Mouse (Mus musculus) ES-E14 (cell line): ENCODE data around the gene Shld1. TPM values are rescaled to one million over a fixed set of nuclear protein-coding genes. Genes with fewer than 3 reads are reported as not detected.

ENCODE experiments used
- DNase-seq: peaks from one replicate; pipeline ENCODE4 v3.0.0-alpha.2; 2013; ENCODE audit warnings: low read depth, low spot score
- H3K27ac ChIP-seq: 2 replicates; pipeline ENCODE4 v1.5.1; 2012; ENCODE audit warnings: low read depth, mild to moderate bottlenecking, low read length, moderate library complexity, mixed read lengths; ENCODE audit not compliant: poor library complexity, insufficient read depth, severe bottlenecking
- H3K36me3 ChIP-seq: 2 replicates; pipeline ENCODE4 v1.6.1; 2012; ENCODE audit warnings: mild to moderate bottlenecking, low read length, moderate library complexity, mixed read lengths; ENCODE audit not compliant: control insufficient read depth, poor library complexity, insufficient read depth, severe bottlenecking
- H3K4me1 ChIP-seq, 2 experiments: fragments of 150-350 bp in 1 of 2; sonication (generic) in 1 of 2; 2 replicates each; pipeline ENCODE4 v1.6.1; 2012; ENCODE audit warnings: low read length in 2 of 2, mild to moderate bottlenecking in 1 of 2, mixed read lengths in 1 of 2; ENCODE audit not compliant: control insufficient read depth in 2 of 2, insufficient read depth in 2 of 2, poor library complexity in 1 of 2
- H3K4me3 ChIP-seq, 2 experiments: fragments of 150-350 bp in 1 of 2; sonication (generic) in 1 of 2; 2 replicates each; pipeline ENCODE4 v1.5.1; 2012; ENCODE audit warnings: low read length in 2 of 2, low read depth in 1 of 2, mild to moderate bottlenecking in 1 of 2, mixed read lengths in 1 of 2; ENCODE audit not compliant: insufficient read depth in 1 of 2, poor library complexity in 1 of 2, severe bottlenecking in 1 of 2
- H3K9ac ChIP-seq: 2 replicates; pipeline ENCODE4 v1.6.1; 2012; ENCODE audit warnings: low read depth, mild to moderate bottlenecking, low read length, mixed read lengths; ENCODE audit not compliant: poor library complexity, insufficient read depth, severe bottlenecking
- H3K9me3 ChIP-seq: fragments of 150-350 bp; sonication (generic); 2 replicates; pipeline ENCODE4 v1.6.1; 2012; ENCODE audit warnings: low read depth, mild to moderate bottlenecking, low read length; ENCODE audit not compliant: control insufficient read depth, insufficient read depth
- CHD2 ChIP-seq: IDR thresholded peaks from 2 replicates; pipeline ENCODE4 v1.6.1; 2014; ENCODE audit warnings: mild to moderate bottlenecking, low read depth, low read length, inconsistent platforms
- HCFC1 ChIP-seq: IDR thresholded peaks from 2 replicates; pipeline ENCODE4 v1.6.1; 2012; ENCODE audit warnings: low read length, inconsistent platforms, borderline replicate concordance; ENCODE audit not compliant: insufficient read depth
- MAFK ChIP-seq: IDR thresholded peaks from 2 replicates; pipeline ENCODE4 v1.6.1; 2014; ENCODE audit warnings: mild to moderate bottlenecking, low read depth, low read length, inconsistent platforms; ENCODE audit not compliant: insufficient read depth
- ZC3H11A ChIP-seq: IDR thresholded peaks from 2 replicates; pipeline ENCODE4 v1.6.1; 2012; ENCODE audit warnings: low read depth, mild to moderate bottlenecking, inconsistent platforms, low read length, borderline replicate concordance
- ZNF384 ChIP-seq: IDR thresholded peaks from 2 replicates; pipeline ENCODE4 v1.6.1; 2012; ENCODE audit warnings: low read depth, low read length, inconsistent platforms
- in situ Hi-C, 2 experiments: fragments of 600-800 bp; cut with MboI; formaldehyde crosslinking; loops; one replicate each; pipeline ENCODE4 v1.15.1; 2025; ENCODE audit warnings: low sequenced_read_pairs in 2 of 2, inconsistent platforms in 1 of 2; ENCODE audit not compliant: unreplicated experiment in 2 of 2
- total RNA-seq: library from RNA; depleted of rRNA; stranded (reverse); fragments of 300-350 nt; gene quantifications from 2 replicates; pipeline ENCODE4 v1.2.3, GENCODE M21; 2012; rRNA removed

Gene Shld1
- total RNA-seq, result 8.9 and 9.2 TPM in 2 replicates

GRCm38 (mm10) chr2:132686756-132687737, at the start of gene Shld1:
Shld1 (plus strand) TSS chr2:132686931.
- peak within 1 kb of the TSS; percentile 90 for H3K9ac ChIP-seq
- H3K27ac ChIP-seq, result peak within 1 kb of the TSS; percentile 85
- peak; percentile 78 for DNase-seq
- H3K9me3 ChIP-seq, result no peaks in the 10 kb centered on the region
- H3K4me1 ChIP-seq, result peaks cover 13% of the 10 kb centered on the region in 2 experiments; a peak in 2 of 4 replicates
- in situ Hi-C loops, result no loop called here
- H3K4me3 ChIP-seq, result peak within 1 kb of the TSS; percentile 74 to 87
- no peaks in the 10 kb centered on the region for H3K36me3 ChIP-seq
- TF ChIP-seq MAFK, result no peak
- TF ChIP-seq ZC3H11A, result no peak
- peak; percentile 46; the same call in 1 of the 2 replicates for TF ChIP-seq CHD2
- peak; percentile 89 for TF ChIP-seq HCFC1

GRCm38 (mm10) chr2:132638306-132638705, 48.4 kb upstream of the Shld1 start:
- DNase-seq, result no peak
- Histone ChIP-seq H3K4me1 (peaks cover 0 to 3% of the 10 kb centered on the region in 2 experiments; a peak in 1 of 4 replicates), H3K9me3 (no peaks in the 10 kb centered on the region), H3K4me3 (no peak overlapping the region), H3K27ac (no peak overlapping the region), H3K36me3 (no peaks in the 10 kb centered on the region), H3K9ac (no peak overlapping the region)
- TF ChIP-seq MAFK (no peak), ZNF384 (no peak), ZC3H11A (no peak)
- in situ Hi-C loops, result no loop called here

GRCm38 (mm10) chr2:132639337-132639736, 47.4 kb upstream of the Shld1 start:
- Histone ChIP-seq H3K9me3 (no peaks in the 10 kb centered on the region), H3K36me3 (no peaks in the 10 kb centered on the region), H3K4me1 (no peaks in the 10 kb centered on the region), H3K9ac (no peak overlapping the region), H3K4me3 (no peak overlapping the region), H3K27ac (no peak overlapping the region)
- DNase-seq, result no peak
- in situ Hi-C loops, result no loop called here
- TF ChIP-seq MAFK (no peak), ZNF384 (no peak), CHD2 (no peak), ZC3H11A (no peak), HCFC1 (no peak)

- no peak overlapping the region for H3K4me3 ChIP-seq
These were observed 45.5 kb upstream of the Shld1 start for GRCm38 (mm10) chr2:132641196-132641595.

More at GRCm38 (mm10) chr2:132641196-132641595, 45.5 kb upstream of the Shld1 start:
- TF ChIP-seq HCFC1 (no peak), MAFK (no peak), CHD2 (no peak), ZC3H11A (no peak), ZNF384 (no peak)
- DNase-seq, result no peak
- in situ Hi-C loops, result no loop called here
- Histone ChIP-seq H3K9me3 (no peaks in the 10 kb centered on the region), H3K36me3 (no peaks in the 10 kb centered on the region), H3K27ac (no peak overlapping the region), H3K4me1 (no peaks in the 10 kb centered on the region), H3K9ac (no peak overlapping the region)
